Comparison of ENCODE assay signal across 14 mouse cellular contexts in genomic region chr12:54492737-54493136, GRCm38 (mm10).
DNase-seq lines count a peak whose midpoint lies in the region; ATAC-seq and TF ChIP-seq lines count a peak whose summit lies in the region.
"Had no signal": no experiment of that assay in that cellular context is flagged by ENCODE, and none has a peak within 500 bp of the region (broad histone marks: within the 10 kb centered on the region; RNA-seq: fewer than 3 reads in every experiment).

No protein-coding gene starts in this region.

- H3K9me3 ChIP-seq in heart, embryonic 13.5 days: no peaks in the 10 kb centered on the region
- H3K9me3 ChIP-seq in heart, embryonic 11.5 days (replicated peaks; ENCODE audit: control insufficient read depth, low read length): no peaks in the 10 kb centered on the region
- no peaks in the 10 kb centered on the region for H3K9me3 ChIP-seq in midbrain, embryonic 10.5 days (replicated peaks)
- H3K9me3 ChIP-seq in midbrain, embryonic 15.5 days: no peaks in the 10 kb centered on the region
- no peaks in the 10 kb centered on the region for H3K9me3 ChIP-seq in stomach, postnatal 0 days (ENCODE audit: control insufficient read depth, low read length)
- H3K9me3 ChIP-seq: forebrain, embryonic 10.5 days had no signal

- ATAC-seq in heart, embryonic 13.5 days (ENCODE audit: extremely low read depth, insufficient number of reproducible peaks, low FRiP score, low TSS enrichment): no peak
- no peak for ATAC-seq in heart, embryonic 11.5 days (replicated peaks; ENCODE audit: insufficient number of reproducible peaks, low FRiP score, low TSS enrichment)
- ATAC-seq in midbrain, embryonic 15.5 days (replicated peaks): no peak
- peak; percentile 36; the same call in 1 of the 2 replicates for ATAC-seq in stomach, postnatal 0 days (ENCODE audit: low FRiP score, low TSS enrichment)

- TF ChIP-seq EP300 in stomach, postnatal 0 days (optimal IDR thresholded peaks at IDR 0.05): no peak

- WGBS in heart, embryonic 13.5 days: 42% methylated on average over 10 of the region's 10 CpGs
- WGBS in heart, embryonic 11.5 days (ENCODE audit: insufficient replicate concordance): 41% methylated on average over 10 of the region's 10 CpGs
- 52% methylated on average over 10 of the region's 10 CpGs for WGBS in midbrain, embryonic 10.5 days
- 47% methylated on average over 10 of the region's 10 CpGs for WGBS in midbrain, embryonic 15.5 days
- WGBS in stomach, postnatal 0 days: 41% methylated on average over 10 of the region's 10 CpGs

- H3K4me2 ChIP-seq in heart, embryonic 13.5 days: no peak overlapping the region
- H3K4me2 ChIP-seq in heart, embryonic 11.5 days: no peak overlapping the region
- no peak overlapping the region for H3K4me2 ChIP-seq in midbrain, embryonic 15.5 days
- H3K4me2 ChIP-seq in stomach, postnatal 0 days (replicated peaks; ENCODE audit: low read depth): no peak overlapping the region

- no peaks in the 10 kb centered on the region for H3K36me3 ChIP-seq in heart, embryonic 13.5 days
- H3K36me3 ChIP-seq in heart, embryonic 11.5 days (ENCODE audit: control insufficient read depth, insufficient read depth, low read length): no peaks in the 10 kb centered on the region
- H3K36me3 ChIP-seq in midbrain, embryonic 10.5 days: no peaks in the 10 kb centered on the region
- no peaks in the 10 kb centered on the region for H3K36me3 ChIP-seq in midbrain, embryonic 15.5 days (replicated peaks)
- H3K36me3 ChIP-seq in stomach, postnatal 0 days (ENCODE audit: control insufficient read depth, insufficient read depth, low read length): no peaks in the 10 kb centered on the region
- H3K36me3 ChIP-seq: forebrain, embryonic 10.5 days had no signal

- no peak for TF ChIP-seq CTCF in stomach, postnatal 0 days (IDR thresholded peaks at IDR 0.05; ENCODE audit: low read depth)

- peak overlapping the region; percentile 45 for H3K27ac ChIP-seq in heart, embryonic 13.5 days (replicated peaks)
- no peak overlapping the region for H3K27ac ChIP-seq in heart, embryonic 11.5 days (ENCODE audit: low read depth, low read length)
- H3K27ac ChIP-seq in midbrain, embryonic 10.5 days (replicated peaks): 0 out of 2 replicates have a peak overlapping the region, but pooled peaks have one; percentile 46
- no peak overlapping the region for H3K27ac ChIP-seq in midbrain, embryonic 15.5 days
- peak overlapping the region; percentile 58 for H3K27ac ChIP-seq in stomach, postnatal 0 days (replicated peaks)
- H3K27ac ChIP-seq: forebrain, embryonic 10.5 days had no signal

- DNase-seq in midbrain, embryonic 10.5 days (ENCODE audit: low spot score): no peak
- peak; percentile 73 to 87 for DNase-seq in gastrocnemius, adult 8-10 months (ENCODE audit: low spot score in 2 of 2)
- peak; percentile 23 for DNase-seq in stomach, postnatal 0 days (ENCODE audit: low spot score)
- DNase-seq in layer of hippocampus, postnatal 14 days (ENCODE audit: low spot score in 2 of 2): no peak
- no peak for DNase-seq in kidney, adult 11 months
- DNase-seq: adrenal gland, postnatal 36 days; liver; thymus, postnatal 4 days had no signal

- H3K9ac ChIP-seq in heart, embryonic 13.5 days: peak overlapping the region; percentile 10; the same call in 1 of the 2 replicates
- H3K9ac ChIP-seq in heart, embryonic 11.5 days (ENCODE audit: low read depth, low read length): no peak overlapping the region
- no peak overlapping the region for H3K9ac ChIP-seq in midbrain, embryonic 15.5 days
- no peak overlapping the region for H3K9ac ChIP-seq in stomach, postnatal 0 days (ENCODE audit: low read length)

- H3K27me3 ChIP-seq in heart, embryonic 13.5 days (replicated peaks): peaks cover 13% of the 10 kb centered on the region; the same call in 1 of the 2 replicates
- H3K27me3 ChIP-seq in heart, embryonic 11.5 days (ENCODE audit: control insufficient read depth, insufficient read depth, low read length): no peaks in the 10 kb centered on the region
- peaks cover 39% of the 10 kb centered on the region for H3K27me3 ChIP-seq in midbrain, embryonic 10.5 days (ENCODE audit: low read depth, poor library complexity, severe bottlenecking)
- H3K27me3 ChIP-seq in midbrain, embryonic 15.5 days (replicated peaks): peaks cover 4% of the 10 kb centered on the region
- H3K27me3 ChIP-seq in stomach, postnatal 0 days (ENCODE audit: control insufficient read depth, insufficient read depth, low read length): no peaks in the 10 kb centered on the region
- H3K27me3 ChIP-seq: CH12.LX had no signal

- H3K4me3 ChIP-seq in heart, embryonic 13.5 days: no peak overlapping the region
- H3K4me3 ChIP-seq in heart, embryonic 11.5 days (ENCODE audit: low read depth, low read length): no peak overlapping the region
- H3K4me3 ChIP-seq in midbrain, embryonic 10.5 days: no peak overlapping the region
- H3K4me3 ChIP-seq in midbrain, embryonic 15.5 days: no peak overlapping the region
- H3K4me3 ChIP-seq in stomach, postnatal 0 days (ENCODE audit: low read depth, low read length): no peak overlapping the region
- H3K4me3 ChIP-seq: forebrain, embryonic 10.5 days; myocyte had no signal

- H3K4me1 ChIP-seq in heart, embryonic 13.5 days: peaks cover 16% of the 10 kb centered on the region
- no peaks in the 10 kb centered on the region for H3K4me1 ChIP-seq in heart, embryonic 11.5 days (ENCODE audit: control insufficient read depth, insufficient read depth, low read length)
- no peaks in the 10 kb centered on the region for H3K4me1 ChIP-seq in midbrain, embryonic 10.5 days
- H3K4me1 ChIP-seq in midbrain, embryonic 15.5 days: no peaks in the 10 kb centered on the region
- peaks cover 3% of the 10 kb centered on the region; the same call in 1 of the 2 replicates for H3K4me1 ChIP-seq in stomach, postnatal 0 days (replicated peaks; ENCODE audit: control insufficient read depth, insufficient read depth)
- H3K4me1 ChIP-seq: forebrain, embryonic 10.5 days had no signal

Comparison
In these comparisons a context has a peak if more than half of its experiments do, and no peak if none do; other contexts are left out.
1. H3K27ac ChIP-seq: peak in heart, embryonic 13.5 days (single experiment), midbrain, embryonic 10.5 days (single experiment) and stomach, postnatal 0 days (single experiment); none in heart, embryonic 11.5 days (single experiment) and midbrain, embryonic 15.5 days (single experiment).
2. DNase-seq: peak in gastrocnemius, adult 8-10 months (2 of 2) and stomach, postnatal 0 days (single experiment); none in midbrain, embryonic 10.5 days (single experiment), layer of hippocampus, postnatal 14 days (0 of 2) and kidney, adult 11 months (single experiment).